Mouse (Mus musculus) ES-Bruce4 (cell line): Measurements from ENCODE around the gene Polr2e. TPM values are rescaled to one million over a fixed set of nuclear protein-coding genes. Genes with fewer than 3 reads are reported as not detected.
A peak's percentile ranks its signal among the peaks of the same experiment; 100 is the strongest.
"Not testable (repeated sequence)": the region's sequence is repeated elsewhere in the genome, so short reads cannot be mapped to it uniquely, and the experiment has no call there.

Source experiments
- H3K27ac ChIP-seq: 2 replicates; pipeline ENCODE4 v1.5.1; 2012; ENCODE audit warnings: low read length, inconsistent platforms; ENCODE audit not compliant: insufficient read depth
- H3K27me3 ChIP-seq: 2 replicates; pipeline ENCODE4 v1.6.1; 2012; ENCODE audit warnings: mild to moderate bottlenecking, low read length, inconsistent platforms; ENCODE audit not compliant: control insufficient read depth, poor library complexity, insufficient read depth, severe bottlenecking
- H3K36me3 ChIP-seq: 2 replicates; pipeline ENCODE4 v1.6.1; 2012; ENCODE audit warnings: inconsistent platforms, mild to moderate bottlenecking, low read length, moderate library complexity; ENCODE audit not compliant: control insufficient read depth, poor library complexity, insufficient read depth, severe bottlenecking
- H3K4me1 ChIP-seq: one replicate; pipeline ENCODE4 v1.8.1; 2011; ENCODE audit warnings: low read length; ENCODE audit not compliant: control insufficient read depth, insufficient read depth
- H3K4me3 ChIP-seq: 2 replicates; pipeline ENCODE4 v1.5.1; 2011; ENCODE audit warnings: low read depth, mild to moderate bottlenecking, low read length
- H3K9ac ChIP-seq: 2 replicates; pipeline ENCODE4 v1.6.1; 2012; ENCODE audit warnings: low read depth, mild to moderate bottlenecking, inconsistent platforms; ENCODE audit not compliant: poor library complexity, severe bottlenecking
- H3K9me3 ChIP-seq: replicated peaks from 2 replicates; pipeline ENCODE4 v1.6.1; 2012; ENCODE audit warnings: mild to moderate bottlenecking, low read length, inconsistent platforms; ENCODE audit not compliant: control insufficient read depth, poor library complexity, insufficient read depth, severe bottlenecking
- CTCF ChIP-seq: IDR thresholded peaks from one replicate; pipeline ENCODE4 v1.8.1; 2011; ENCODE audit warnings: low read depth, low read length
- EP300 ChIP-seq: IDR thresholded peaks from 2 replicates; pipeline ENCODE4 v1.6.1; 2011; ENCODE audit warnings: low read depth, low read length; ENCODE audit not compliant: insufficient read depth
- POLR2A ChIP-seq: IDR thresholded peaks from one replicate; pipeline ENCODE4 v1.8.1; 2011; ENCODE audit warnings: low read length; ENCODE audit not compliant: insufficient read depth
- polyA plus RNA-seq: library from polyadenylated mRNA; stranded (reverse); fragments of >200 nt; gene quantifications from 2 replicates; pipeline ENCODE4 v1.2.4, GENCODE M21; 2011; ENCODE audit warnings: low read depth; ENCODE audit not compliant: missing spikeins, insufficient read depth, insufficient read length

Polr2e gene
- polyA plus RNA-seq, 1 experiment, result 176 TPM

- no peak overlapping the region for H3K4me3 ChIP-seq
- H3K9ac ChIP-seq, result no peak overlapping the region
- TF ChIP-seq POLR2A, result no peak
- TF ChIP-seq EP300, result peak; percentile 97
- H3K36me3 ChIP-seq, result no peaks in the 10 kb centered on the region
- no peaks in the 10 kb centered on the region for H3K27me3 ChIP-seq
- H3K27ac ChIP-seq, result peak overlapping the region; percentile 92
- no peaks in the 10 kb centered on the region for H3K9me3 ChIP-seq
- H3K4me1 ChIP-seq, result peaks cover 5% of the 10 kb centered on the region
These were observed 6.2 kb upstream of the Polr2e start for GRCm38 (mm10) chr10:80045766-80046165.

- H3K9ac ChIP-seq, result not testable (repeated sequence)
- H3K27ac ChIP-seq, result peak overlapping the region; percentile 92
These were observed 5.8 kb upstream of the Polr2e start for GRCm38 (mm10) chr10:80045364-80045763.

GRCm38 (mm10) chr10:80044087-80044486, 4.5 kb upstream of the Polr2e start:
- Histone ChIP-seq H3K4me1 (peaks cover 5% of the 10 kb centered on the region), H3K36me3 (no peaks in the 10 kb centered on the region), H3K9me3 (no peaks in the 10 kb centered on the region), H3K27ac (peak overlapping the region; percentile 62), H3K27me3 (no peaks in the 10 kb centered on the region), H3K9ac (no peak overlapping the region), H3K4me3 (no peak overlapping the region)
- TF ChIP-seq EP300 (peak; percentile 95), POLR2A (no peak)

More at GRCm38 (mm10) chr10:80045364-80045763, 5.8 kb upstream of the Polr2e start:
- H3K4me3 ChIP-seq, H3K4me1 ChIP-seq, H3K36me3 ChIP-seq, H3K27me3 ChIP-seq, H3K9me3 ChIP-seq: not testable (repeated sequence)

- H3K9me3 ChIP-seq, H3K4me1 ChIP-seq, H3K9ac ChIP-seq, H3K27me3 ChIP-seq, H3K4me3 ChIP-seq, H3K27ac ChIP-seq: not testable (repeated sequence)
- peaks cover 15% of the 10 kb centered on the region for H3K36me3 ChIP-seq
These were observed 1.9 kb upstream of the Polr2e start for GRCm38 (mm10) chr10:80041409-80042060.

GRCm38 (mm10) chr10:80036832-80037231, 2.8 kb downstream of the Polr2e start:
- peaks cover 10% of the 10 kb centered on the region for H3K4me1 ChIP-seq
- TF ChIP-seq POLR2A (no peak), EP300 (no peak), CTCF (no peak)
- no peaks in the 10 kb centered on the region for H3K27me3 ChIP-seq
- H3K9me3 ChIP-seq, result no peaks in the 10 kb centered on the region
- H3K9ac ChIP-seq, result no peak overlapping the region
- peaks cover 27% of the 10 kb centered on the region for H3K36me3 ChIP-seq
- H3K27ac ChIP-seq, result no peak overlapping the region
- no peak overlapping the region for H3K4me3 ChIP-seq

GRCm38 (mm10) chr10:80035686-80036085, 3.9 kb downstream of the Polr2e start:
- H3K27me3 ChIP-seq, result no peaks in the 10 kb centered on the region
- H3K27ac ChIP-seq, result no peak overlapping the region
- peaks cover 27% of the 10 kb centered on the region for H3K36me3 ChIP-seq
- H3K4me3 ChIP-seq, result no peak overlapping the region
- no peaks in the 10 kb centered on the region for H3K9me3 ChIP-seq
- TF ChIP-seq CTCF (no peak), EP300 (no peak), POLR2A (no peak)
- H3K4me1 ChIP-seq, result peaks cover 10% of the 10 kb centered on the region
- H3K9ac ChIP-seq, result no peak overlapping the region

GRCm38 (mm10) chr10:80035148-80035547, 4.4 kb downstream of the Polr2e start:
- H3K9me3 ChIP-seq, result no peaks in the 10 kb centered on the region
- no peak overlapping the region for H3K4me3 ChIP-seq
- H3K36me3 ChIP-seq, result peaks cover 27% of the 10 kb centered on the region
- TF ChIP-seq CTCF (no peak), EP300 (no peak), POLR2A (no peak)
- peaks cover 10% of the 10 kb centered on the region for H3K4me1 ChIP-seq
- no peak overlapping the region for H3K27ac ChIP-seq
- no peak overlapping the region for H3K9ac ChIP-seq
- no peaks in the 10 kb centered on the region for H3K27me3 ChIP-seq
